Mouse (Mus musculus) ES-Bruce4 (cell line): ENCODE data around the gene Plac1.

Experiments
- CTCF ChIP-seq: IDR thresholded peaks from one replicate; pipeline ENCODE4 v1.8.1; 2011; ENCODE audit warnings: low read depth, low read length
- EP300 ChIP-seq: IDR thresholded peaks from 2 replicates; pipeline ENCODE4 v1.6.1; 2011; ENCODE audit warnings: low read depth, low read length; ENCODE audit not compliant: insufficient read depth
- POLR2A ChIP-seq: IDR thresholded peaks from one replicate; pipeline ENCODE4 v1.8.1; 2011; ENCODE audit warnings: low read length; ENCODE audit not compliant: insufficient read depth

- no peak for TF ChIP-seq POLR2A
- TF ChIP-seq CTCF, result no peak
- no peak for TF ChIP-seq EP300
These were observed 121.3 kb downstream of the Plac1 start for GRCm38 (mm10) chrX:53118631-53119030.
